Mouse (Mus musculus) c-Kit-positive CD71-positive TER-119-positive erythroid progenitor cells, embryonic 14.5 days (primary cell): ENCODE data around the gene Esrra.

Experiments used
- DNase-seq: peaks from one replicate; pipeline ENCODE4 v3.0.0-alpha.2; 2013; ENCODE audit warnings: low spot score

Gene Esrra

GRCm38 (mm10) chr19:6921647-6922567 lies at the start of gene Esrra:
Gene Esrra, minus strand, starts transcription at chr19:6921813.
- peak; percentile 100 for DNase-seq

DNA sequence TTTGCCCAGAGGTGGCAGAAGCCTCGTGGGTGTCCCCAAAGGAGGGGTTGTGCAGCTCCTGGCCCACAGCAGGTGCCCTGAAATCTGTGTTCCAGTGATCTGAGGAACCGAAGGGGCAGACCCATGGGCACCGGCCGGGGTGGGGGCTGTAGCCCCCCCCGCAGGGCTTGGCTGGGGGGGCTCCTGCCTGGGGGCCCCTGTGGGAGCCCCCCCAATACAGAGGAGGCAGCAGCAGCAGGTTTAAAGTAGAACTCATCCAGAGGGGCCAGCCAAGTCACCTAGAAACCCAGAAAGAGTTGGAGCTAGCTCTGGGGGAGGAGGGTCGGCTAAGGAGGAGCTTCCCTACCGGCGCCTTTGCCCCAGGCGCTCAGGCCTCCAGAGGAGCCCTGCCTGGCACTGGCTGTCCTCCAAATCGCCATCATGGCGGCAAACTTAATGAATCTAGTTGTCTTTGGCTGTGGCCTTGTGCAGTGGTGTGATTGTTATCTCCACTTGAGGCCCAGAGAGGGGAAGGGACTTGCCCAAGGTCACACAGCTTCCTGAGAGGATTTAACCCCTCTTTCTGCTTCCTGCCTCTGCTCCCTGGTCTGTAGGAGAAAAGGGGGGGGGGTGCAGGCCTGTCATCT lies 49.0 kb upstream of the Esrra start:
- DNase-seq, result no peak

GRCm38 (mm10) chr19:6969665-6970381 lies 48.2 kb upstream of the Esrra start:
- no peak for DNase-seq

DNA sequence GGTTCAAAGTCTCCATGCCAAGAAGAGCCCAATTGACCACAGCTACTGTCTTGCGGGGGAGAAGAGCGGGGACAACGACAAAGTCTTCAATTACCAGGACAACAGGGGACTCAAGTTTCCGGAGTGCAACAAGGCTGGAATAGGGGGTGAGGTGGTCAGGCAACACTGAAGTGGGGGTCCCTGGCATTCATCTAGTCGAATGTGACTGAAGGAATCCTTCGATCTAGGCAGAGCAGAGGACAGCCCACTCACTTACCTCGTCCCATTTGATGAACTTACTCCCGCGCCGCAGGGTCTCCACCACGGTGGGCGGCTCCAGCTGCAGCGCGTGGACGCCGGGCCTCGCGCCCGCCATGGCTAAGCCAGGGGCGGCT lies 47.7 kb upstream of the Esrra start:
- DNase-seq, result no peak

DNA sequence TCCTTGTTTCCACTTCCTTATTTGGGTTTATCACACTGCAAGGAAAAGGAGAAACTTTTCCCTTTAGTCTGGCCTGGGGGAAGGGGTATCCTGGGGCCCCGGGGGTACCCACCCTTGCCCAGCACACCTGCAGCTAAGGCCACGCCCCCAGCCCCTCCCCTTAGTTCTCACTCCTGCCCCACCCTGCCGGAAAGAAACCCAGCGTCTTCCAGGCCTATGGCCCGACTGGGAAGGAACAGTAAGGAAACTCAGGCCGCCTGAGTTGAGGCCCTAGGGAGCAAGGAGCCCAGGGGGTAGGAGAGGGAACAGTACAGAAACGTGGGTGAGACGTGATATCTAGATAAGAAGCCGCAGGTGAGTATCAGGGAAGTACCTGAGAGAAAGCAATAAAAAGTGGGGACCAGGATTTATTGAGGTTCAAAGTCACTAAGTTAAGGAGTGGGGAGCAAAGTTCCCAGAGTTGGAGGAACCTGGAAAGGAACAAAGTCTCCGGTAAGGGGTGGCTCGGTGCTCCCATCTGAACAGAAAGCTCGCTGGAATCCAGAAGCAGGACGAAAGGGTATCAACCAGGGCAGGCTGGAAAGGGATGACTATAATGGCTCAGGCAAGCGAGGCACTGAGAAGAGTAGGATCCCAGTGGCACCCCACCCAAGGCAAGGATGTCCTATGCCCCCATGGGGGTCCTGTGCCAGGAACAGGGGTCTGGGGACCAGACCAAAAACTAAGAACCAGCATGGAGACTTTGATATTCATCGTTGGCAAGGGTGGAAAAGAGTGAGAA lies 47.1 kb upstream of the Esrra start:
- no peak for DNase-seq

GRCm38 (mm10) chr19:6956461-6956860 lies 34.8 kb upstream of the Esrra start:
- no peak for DNase-seq

DNA sequence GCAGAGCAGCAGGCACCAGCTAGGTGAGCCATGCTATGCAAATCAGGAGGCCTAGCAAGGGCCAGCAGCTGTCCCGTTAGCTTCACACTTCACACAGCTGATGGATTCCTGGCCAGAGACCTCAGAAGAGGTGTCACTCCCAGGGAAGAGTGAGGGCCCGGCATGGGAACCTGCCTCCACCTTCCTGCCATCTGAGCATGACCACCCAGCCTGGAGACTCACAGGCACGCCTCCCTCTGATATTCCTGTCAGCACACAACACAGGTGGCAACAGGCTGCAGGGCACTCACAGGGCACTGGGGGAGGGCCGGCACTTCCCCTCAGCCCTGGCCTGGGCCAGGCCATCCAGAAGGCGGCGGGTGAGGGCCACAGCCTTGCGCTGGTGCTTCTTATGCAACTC lies 33.8 kb upstream of the Esrra start:
- DNase-seq, result no peak

GRCm38 (mm10) chr19:6954046-6954445 lies 32.4 kb upstream of the Esrra start:
- DNase-seq, result no peak

GRCm38 (mm10) chr19:6952712-6953037 lies 31.1 kb upstream of the Esrra start:
- DNase-seq, result no peak

DNA sequence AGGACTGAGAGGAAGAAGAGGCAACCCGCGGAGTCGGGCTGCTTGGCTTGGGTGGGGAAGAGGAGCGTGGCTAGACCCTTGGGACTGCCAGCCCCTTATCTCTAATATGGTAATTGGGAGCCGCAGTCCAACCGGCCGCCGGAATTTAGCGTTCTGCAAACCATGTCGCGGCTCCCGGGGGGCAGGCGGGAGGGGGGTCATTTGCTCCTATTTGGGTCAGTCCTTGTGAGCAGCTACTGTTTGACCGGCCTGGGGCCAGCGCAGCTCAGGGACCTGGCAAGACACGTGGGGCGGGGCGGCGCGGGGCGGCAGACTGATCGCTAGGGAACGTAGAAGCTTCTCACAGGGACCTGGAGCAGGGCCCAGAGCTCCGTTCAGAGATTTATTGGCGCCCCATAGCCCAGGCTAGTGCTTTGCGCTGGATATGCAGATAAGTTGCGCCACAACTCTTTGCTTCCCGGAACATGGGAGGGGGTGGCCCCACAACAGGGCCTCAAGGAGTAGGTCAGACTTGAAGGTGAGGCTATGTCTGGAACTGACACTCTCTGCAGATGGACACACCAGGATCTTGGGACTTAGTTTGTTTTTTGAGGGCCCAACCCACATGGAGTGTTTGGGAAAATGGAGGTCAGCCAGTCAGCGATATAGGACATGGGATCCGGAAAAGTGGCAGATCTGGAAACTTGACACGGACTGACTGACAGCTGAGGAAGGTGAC lies 30.5 kb upstream of the Esrra start:
- DNase-seq, result no peak

DNA sequence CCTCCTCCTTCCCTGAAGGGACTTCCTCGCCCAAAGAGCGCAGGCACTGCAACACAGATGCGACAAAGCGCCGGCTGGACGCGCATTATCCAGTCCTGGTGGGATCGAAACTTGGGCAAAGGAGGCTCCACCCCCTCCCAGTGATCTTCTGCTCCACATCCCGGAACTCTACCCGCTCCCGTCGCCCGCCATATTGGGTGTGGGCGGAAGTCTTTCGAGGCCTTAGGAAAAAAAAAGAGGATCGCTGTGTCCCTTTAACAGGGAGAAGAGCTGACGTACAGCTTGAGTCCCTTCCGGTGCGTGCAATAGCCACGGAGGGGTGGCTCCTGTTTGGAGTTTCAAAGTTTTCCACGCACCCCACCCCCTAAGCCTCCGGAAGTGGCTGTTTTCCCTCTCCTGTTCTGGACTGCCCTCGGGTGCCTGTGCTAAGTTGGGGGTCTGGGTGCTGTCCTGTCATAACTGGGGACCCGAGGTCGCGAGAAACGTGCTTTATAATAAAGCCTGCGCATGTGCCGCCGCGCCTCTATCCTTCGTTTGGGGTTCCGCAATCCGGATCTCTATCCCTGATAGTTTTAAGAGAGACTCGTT lies 29.9 kb upstream of the Esrra start:
- DNase-seq, result peak; percentile 75

DNA sequence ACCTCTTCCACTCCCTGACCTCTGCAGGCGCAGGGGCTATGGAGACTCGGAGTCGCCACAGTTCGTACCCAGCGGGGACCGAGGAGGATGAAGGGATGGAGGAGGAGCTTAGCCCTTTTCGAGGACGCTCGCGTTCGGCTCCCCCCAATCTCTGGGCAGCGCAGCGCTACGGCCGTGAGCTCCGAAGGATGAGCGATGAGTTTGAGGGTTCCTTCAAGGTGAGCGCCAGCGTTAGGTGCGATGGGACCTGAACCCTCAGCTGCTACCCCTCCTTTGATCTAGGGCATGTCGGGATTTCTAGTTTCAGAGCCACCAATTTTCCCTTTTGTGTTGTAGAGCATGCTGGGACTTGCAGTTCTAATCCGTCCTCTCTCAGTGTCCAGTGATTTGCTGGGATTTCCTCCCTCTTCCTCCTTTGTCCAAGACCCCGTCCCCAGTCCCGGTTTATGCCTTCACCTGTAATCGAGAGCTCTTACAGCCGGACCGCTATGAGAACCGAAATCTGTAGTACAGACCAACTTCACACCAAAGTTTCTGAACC lies 29.1 kb upstream of the Esrra start:
- DNase-seq, result no peak

- DNase-seq, result no peak
Measured at GRCm38 (mm10) chr19:6949951-6950350, 28.3 kb upstream of the Esrra start.

DNA sequence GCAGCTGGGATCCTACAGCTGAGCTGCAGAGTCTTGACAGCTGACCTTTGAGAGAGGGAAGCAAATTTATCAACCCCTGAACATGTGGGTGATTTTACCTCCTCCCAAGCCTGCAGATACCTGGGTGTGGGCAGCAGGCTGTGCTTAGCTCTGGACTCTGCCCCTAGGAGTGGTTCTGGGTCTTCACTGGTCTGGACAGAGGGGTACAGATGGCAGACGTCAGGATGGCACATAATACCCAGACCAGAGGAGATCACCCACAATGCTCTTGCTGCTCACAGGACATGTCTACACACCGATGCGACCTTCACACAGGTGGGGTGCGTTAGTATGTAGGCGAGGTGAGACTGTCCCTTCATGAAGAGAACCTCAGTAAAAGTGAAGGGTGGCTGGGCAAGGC lies 27.9 kb upstream of the Esrra start:
- no peak for DNase-seq

GRCm38 (mm10) chr19:6948186-6948585 lies 26.6 kb upstream of the Esrra start:
- no peak for DNase-seq

GRCm38 (mm10) chr19:6947742-6948141 lies 26.1 kb upstream of the Esrra start:
- DNase-seq, result no peak

- no peak for DNase-seq
Measured at GRCm38 (mm10) chr19:6943709-6944108, 22.1 kb upstream of the Esrra start.

DNA sequence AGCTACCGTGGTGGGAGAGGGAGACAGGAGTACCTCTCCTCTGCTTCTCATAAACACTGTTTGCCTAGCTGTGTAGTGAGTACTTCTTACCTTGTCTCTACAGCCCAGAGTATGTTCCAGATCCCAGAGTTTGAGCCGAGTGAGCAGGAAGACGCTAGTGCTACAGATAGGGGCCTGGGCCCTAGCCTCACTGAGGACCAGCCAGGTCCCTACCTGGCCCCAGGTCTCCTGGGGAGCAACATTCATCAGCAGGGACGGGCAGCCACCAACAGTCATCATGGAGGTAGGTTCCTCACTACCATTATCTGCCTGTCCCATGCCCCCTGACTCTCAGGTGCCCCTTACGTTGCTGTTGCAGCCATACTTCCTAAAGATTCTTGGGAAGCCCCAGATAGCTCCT lies 21.2 kb upstream of the Esrra start:
- no peak for DNase-seq

GRCm38 (mm10) chr19:6942249-6942691 lies 20.7 kb upstream of the Esrra start, which contains the start of gene Gpr137:
Gene Gpr137, minus strand, starts transcription at chr19:6942480.
- DNase-seq, result peak; percentile 92

DNA sequence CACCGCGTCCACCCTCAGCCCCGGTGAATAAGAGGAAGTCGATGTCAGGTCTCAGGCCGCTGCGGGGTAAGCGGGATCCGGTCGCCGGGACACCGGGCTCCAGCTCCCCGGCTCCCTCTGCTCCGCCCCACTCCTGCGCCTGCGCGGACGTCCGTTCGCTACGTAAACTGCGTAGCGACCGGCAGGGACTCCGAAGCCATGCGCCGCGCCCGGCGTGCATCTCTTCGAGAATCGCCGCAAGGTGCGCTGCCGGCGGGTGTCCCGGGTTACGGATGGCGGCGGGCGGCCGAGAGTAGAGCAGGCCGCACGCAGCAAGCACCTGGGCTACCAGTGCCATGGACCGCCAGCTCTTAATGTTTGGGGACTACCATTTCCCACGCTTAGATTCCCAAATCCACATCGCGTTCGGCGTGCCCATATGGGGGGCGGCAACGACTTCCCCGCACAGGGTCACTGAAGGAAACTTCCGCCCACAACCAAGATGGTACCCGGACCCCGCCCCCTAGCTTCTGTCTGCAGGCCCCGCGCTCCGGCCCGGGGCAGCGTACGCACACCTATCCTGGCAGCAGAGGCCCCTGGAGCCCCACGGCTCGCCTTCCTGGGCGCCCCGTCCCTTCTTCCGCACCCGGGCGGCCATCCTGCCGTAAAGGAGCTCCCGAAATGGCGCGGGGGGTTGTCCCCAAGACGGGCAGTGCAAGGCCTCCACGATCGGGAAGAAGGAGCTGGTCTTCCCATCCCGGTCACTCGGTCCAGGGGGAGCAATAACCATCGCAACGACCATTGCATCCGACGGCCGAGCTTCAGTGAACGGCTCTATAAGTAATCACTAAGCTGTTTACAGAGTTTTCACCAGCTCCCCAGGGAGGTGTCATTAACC lies 20.0 kb upstream of the Esrra start, which contains the start of gene Bad:
Gene Bad, plus strand, starts transcription at position 490 of the 877 bp plus-strand sequence.
- DNase-seq, result peak; percentile 93
